Mouse (Mus musculus): ENCODE data around the gene Rps6ka2. TPM values are rescaled to one million over a fixed set of nuclear protein-coding genes. Genes with fewer than 3 reads are reported as not detected.

The Rps6ka2 gene
- total and polyA plus RNA-seq, 2 experiments from 2014 or later, result 16.8 to 40.7 TPM

GRCm38 (mm10) chr17:7140399-7141174 is 29.3 kb upstream of the Rps6ka2 start:
- Histone ChIP-seq H3K4me2 (ENCODE audit: low read depth) (no peak overlapping the region), H3K4me1 (ENCODE audit: insufficient read depth) (no peaks in the 10 kb centered on the region), H3K27ac (ENCODE audit: low read depth, low read length) (no peak overlapping the region), H3K9me3 (ENCODE audit: low read length) (no peaks in the 10 kb centered on the region), H3K27me3 (ENCODE audit: insufficient read depth, low read length) (no peaks in the 10 kb centered on the region), H3K36me3 (ENCODE audit: insufficient read depth) (no peaks in the 10 kb centered on the region), H3K9ac (no peak overlapping the region), H3K4me3 (ENCODE audit: low read depth, low read length) (no peak overlapping the region)
- TF ChIP-seq CTCF (IDR thresholded peaks at IDR 0.05; ENCODE audit: low read depth), result no peak
- ATAC-seq (no peak), DNase-seq (no peak)
- WGBS, result 84% methylated on average over 10 of the region's 10 CpGs

DNA sequence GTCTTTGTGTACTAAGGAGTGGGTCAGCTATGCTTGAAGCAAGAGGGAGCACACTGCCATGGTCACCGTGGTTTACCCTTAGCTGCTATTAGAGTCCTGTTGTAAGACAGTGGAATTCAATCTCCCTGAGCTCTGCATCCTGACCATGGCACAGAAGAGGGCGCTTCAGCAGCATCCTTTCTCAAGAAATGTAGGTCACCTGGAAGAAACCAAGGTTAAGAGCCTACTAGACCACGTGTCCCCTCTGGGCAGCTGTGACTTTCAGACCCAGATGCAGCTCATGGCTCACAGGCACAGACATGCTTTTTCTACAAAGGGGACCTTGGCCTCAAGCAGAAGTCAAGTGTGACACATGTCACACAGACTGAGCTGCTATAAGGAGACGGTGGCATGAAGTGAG is 27.5 kb upstream of the Rps6ka2 start:
- Histone ChIP-seq H3K36me3 (ENCODE audit: insufficient read depth) (no peaks in the 10 kb centered on the region), H3K9ac (no peak overlapping the region), H3K4me2 (ENCODE audit: low read depth) (no peak overlapping the region), H3K27me3 (ENCODE audit: insufficient read depth, low read length) (no peaks in the 10 kb centered on the region), H3K4me3 (ENCODE audit: low read depth, low read length) (no peak overlapping the region), H3K27ac (ENCODE audit: low read depth, low read length) (no peak overlapping the region), H3K4me1 (ENCODE audit: insufficient read depth) (no peaks in the 10 kb centered on the region), H3K9me3 (ENCODE audit: low read length) (no peaks in the 10 kb centered on the region)
- TF ChIP-seq CTCF (IDR thresholded peaks at IDR 0.05; ENCODE audit: low read depth), result no peak; the same call in 1 of the 2 replicates
- ATAC-seq (no peak), DNase-seq (no peak)
- WGBS, result 58% methylated on average over 4 of the region's 4 CpGs

- Histone ChIP-seq H3K36me3 (ENCODE audit: insufficient read depth) (no peaks in the 10 kb centered on the region), H3K4me2 (ENCODE audit: low read depth) (no peak overlapping the region), H3K27me3 (ENCODE audit: insufficient read depth, low read length) (no peaks in the 10 kb centered on the region), H3K27ac (ENCODE audit: low read depth, low read length) (no peak overlapping the region), H3K4me1 (ENCODE audit: insufficient read depth) (no peaks in the 10 kb centered on the region), H3K9me3 (ENCODE audit: low read length) (no peaks in the 10 kb centered on the region), H3K4me3 (ENCODE audit: low read depth, low read length) (no peak overlapping the region), H3K9ac (no peak overlapping the region)
- ATAC-seq, result no peak
- 82% methylated on average over 7 of the region's 7 CpGs for WGBS
- TF ChIP-seq CTCF (IDR thresholded peaks at IDR 0.05; ENCODE audit: low read depth), result no peak
- DNase-seq, result no peak
Measured at GRCm38 (mm10) chr17:7143885-7144518, 25.9 kb upstream of the Rps6ka2 start.

DNA sequence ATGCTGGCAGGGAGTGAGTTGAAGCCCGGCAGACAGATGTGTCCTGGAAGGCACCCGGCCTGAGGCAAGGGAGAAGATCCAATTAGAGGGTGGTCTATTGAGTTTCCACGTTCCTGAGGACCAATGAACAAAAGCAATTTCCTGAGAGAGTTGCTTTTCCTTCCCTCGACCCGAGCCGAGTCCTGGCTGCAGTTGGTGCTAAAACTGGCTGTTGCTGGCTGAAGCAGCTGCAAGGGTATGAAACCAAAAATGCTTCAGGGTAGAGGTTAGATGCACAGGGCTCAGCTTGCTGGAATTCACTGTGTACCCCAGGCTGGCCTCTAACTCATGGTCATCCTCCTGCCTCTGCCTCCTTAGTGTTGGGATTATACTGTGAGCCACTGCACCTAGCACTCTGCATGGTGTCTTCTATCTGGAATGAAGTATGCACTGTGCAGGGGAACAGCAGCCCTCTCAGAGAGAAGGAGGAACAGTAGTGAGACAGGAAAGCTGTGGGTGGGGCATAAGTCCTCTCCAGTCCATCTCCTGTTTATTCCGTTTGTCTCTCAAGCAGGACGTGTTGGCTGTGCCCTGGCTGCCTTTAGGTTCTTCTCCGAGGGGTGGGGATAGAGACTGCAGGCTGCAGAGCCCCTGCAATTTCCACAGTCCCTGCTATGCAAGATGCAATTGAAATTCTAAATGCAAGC is 24.4 kb upstream of the Rps6ka2 start:
- Histone ChIP-seq H3K4me3 (ENCODE audit: low read depth, low read length) (no peak overlapping the region), H3K9me3 (ENCODE audit: low read length) (no peaks in the 10 kb centered on the region), H3K36me3 (ENCODE audit: insufficient read depth) (no peaks in the 10 kb centered on the region), H3K4me2 (ENCODE audit: low read depth) (no peak overlapping the region), H3K4me1 (ENCODE audit: insufficient read depth) (no peaks in the 10 kb centered on the region), H3K27ac (ENCODE audit: low read depth, low read length) (no peak overlapping the region), H3K9ac (no peak overlapping the region), H3K27me3 (ENCODE audit: insufficient read depth, low read length) (no peaks in the 10 kb centered on the region)
- DNase-seq, result no peak
- no peak for TF ChIP-seq CTCF (IDR thresholded peaks at IDR 0.05; ENCODE audit: low read depth)
- 38% methylated on average over 9 of the region's 9 CpGs for WGBS
- ATAC-seq, result no peak

- no peaks in the 10 kb centered on the region for H3K9me3 ChIP-seq (ENCODE audit: low read length)
- ATAC-seq (no peak), DNase-seq (no peak)
- no peak overlapping the region for H3K9ac ChIP-seq
- H3K4me1 ChIP-seq (ENCODE audit: insufficient read depth), result 0 out of 2 replicates have a peak, but pooled peaks cover 3% of the 10 kb centered on the region
- no peaks in the 10 kb centered on the region for H3K36me3 ChIP-seq (ENCODE audit: insufficient read depth)
- TF ChIP-seq CTCF (IDR thresholded peaks at IDR 0.05; ENCODE audit: low read depth), result no peak
- no peak overlapping the region for H3K4me3 ChIP-seq (ENCODE audit: low read depth, low read length)
- H3K27ac ChIP-seq (ENCODE audit: low read depth, low read length), result no peak overlapping the region
- 92% methylated on average over 7 of the region's 7 CpGs for WGBS
- H3K4me2 ChIP-seq (ENCODE audit: low read depth), result no peak overlapping the region
- no peaks in the 10 kb centered on the region for H3K27me3 ChIP-seq (ENCODE audit: insufficient read depth, low read length)
Measured at GRCm38 (mm10) chr17:7146479-7146878, 23.4 kb upstream of the Rps6ka2 start.

GRCm38 (mm10) chr17:7147920-7148321 is 22.0 kb upstream of the Rps6ka2 start:
- Histone ChIP-seq H3K4me1 (ENCODE audit: insufficient read depth) (0 out of 2 replicates have a peak, but pooled peaks cover 7% of the 10 kb centered on the region), H3K4me3 (ENCODE audit: low read depth, low read length) (no peak overlapping the region), H3K9ac (no peak overlapping the region), H3K36me3 (ENCODE audit: insufficient read depth) (no peaks in the 10 kb centered on the region), H3K27me3 (ENCODE audit: insufficient read depth, low read length) (no peaks in the 10 kb centered on the region), H3K27ac (ENCODE audit: low read depth, low read length) (no peak overlapping the region), H3K4me2 (ENCODE audit: low read depth) (no peak overlapping the region), H3K9me3 (ENCODE audit: low read length) (no peaks in the 10 kb centered on the region)
- no peak for DNase-seq
- peak; percentile 40; the same call in 1 of the 2 replicates for ATAC-seq
- no peak for TF ChIP-seq CTCF (IDR thresholded peaks at IDR 0.05; ENCODE audit: low read depth)
- WGBS, result 56% methylated on average over 12 of the region's 12 CpGs
